Mouse (Mus musculus) cerebellum, adult (tissue): ENCODE measurements around the gene Zfp341.

Experiments used
- ATAC-seq: cut with Nextera tagmentation; 2 replicates; pipeline ENCODE4 v1.9.2; 2017; ENCODE audit warnings: mild to moderate bottlenecking, moderate library complexity, mixed read lengths; ENCODE audit not compliant: insufficient number of reproducible peaks, low FRiP score, low TSS enrichment

Zfp341 gene

GRCm38 (mm10) chr2:154633039-154633742, 20.1 kb downstream of the Zfp341 start:
- ATAC-seq: no peak

- no peak for ATAC-seq
Measured at GRCm38 (mm10) chr2:154633876-154634644, 21.0 kb downstream of the Zfp341 start.

GRCm38 (mm10) chr2:154635826-154636225, 22.7 kb downstream of the Zfp341 start:
- no peak for ATAC-seq

GRCm38 (mm10) chr2:154638521-154638920, 25.4 kb downstream of the Zfp341 start:
- no peak for ATAC-seq

- no peak for ATAC-seq
Measured at GRCm38 (mm10) chr2:154639115-154639514, 26.0 kb downstream of the Zfp341 start.

- no peak for ATAC-seq
Measured at GRCm38 (mm10) chr2:154641176-154641575, 28.1 kb downstream of the Zfp341 start.

GRCm38 (mm10) chr2:154642005-154642459, 28.9 kb downstream of the Zfp341 start:
- ATAC-seq: no peak

GRCm38 (mm10) chr2:154642712-154643385, 29.8 kb downstream of the Zfp341 start:
- no peak for ATAC-seq

GRCm38 (mm10) chr2:154646634-154647033, 33.5 kb downstream of the Zfp341 start:
- ATAC-seq: 0 out of 2 replicates have a peak, but pooled peaks have one; percentile 36

- ATAC-seq: no peak
Measured at GRCm38 (mm10) chr2:154648086-154648485, 35.0 kb downstream of the Zfp341 start.

- ATAC-seq: no peak
Measured at GRCm38 (mm10) chr2:154650404-154650803, 37.3 kb downstream of the Zfp341 start.

GRCm38 (mm10) chr2:154651363-154651762, 38.3 kb downstream of the Zfp341 start, which contains the start of gene Chmp4b:
Gene Chmp4b, plus strand, starts transcription at chr2:154651705.
- ATAC-seq: no peak

GRCm38 (mm10) chr2:154654976-154655375, 41.9 kb downstream of the Zfp341 start:
- no peak for ATAC-seq

GRCm38 (mm10) chr2:154655878-154656414, 42.8 kb downstream of the Zfp341 start:
- ATAC-seq: no peak

GRCm38 (mm10) chr2:154656710-154657485, 43.8 kb downstream of the Zfp341 start:
- peak; percentile 99 for ATAC-seq

- ATAC-seq: no peak
Measured at GRCm38 (mm10) chr2:154657486-154658237, 44.6 kb downstream of the Zfp341 start.

- no peak for ATAC-seq
Measured at GRCm38 (mm10) chr2:154659070-154659469, 46.0 kb downstream of the Zfp341 start.

GRCm38 (mm10) chr2:154659531-154660074, 46.5 kb downstream of the Zfp341 start:
- no peak for ATAC-seq

- ATAC-seq: no peak
Measured at GRCm38 (mm10) chr2:154668680-154669079, 55.6 kb downstream of the Zfp341 start.
